ENCODE assay signal across 8 mouse cellular contexts in genomic region chr2:30094208-30094588, GRCm38 (mm10). TPM values are rescaled to one million over a fixed set of nuclear protein-coding genes. Genes with fewer than 3 reads are reported as not detected.
DNase-seq lines count a peak whose midpoint lies in the region; ATAC-seq and TF ChIP-seq lines count a peak whose summit lies in the region.

No protein-coding gene starts in this region.

- no peaks in the 10 kb centered on the region for H3K27me3 ChIP-seq in spleen, adult 2 months (ENCODE audit: control insufficient read depth, insufficient read depth, low read length)
- H3K27me3 ChIP-seq in hindbrain, embryonic 16.5 days (replicated peaks; ENCODE audit: control insufficient read depth, insufficient read depth, low read length): no peaks in the 10 kb centered on the region
- no peaks in the 10 kb centered on the region for H3K27me3 ChIP-seq in myocyte (ENCODE audit: control insufficient read depth, insufficient read depth, insufficient read length)

- H3K4me2 ChIP-seq in hindbrain, embryonic 16.5 days (ENCODE audit: low read length): peak overlapping the region; percentile 92
- peak overlapping the region; percentile 76 for H3K4me2 ChIP-seq in myocyte (ENCODE audit: low read depth)

- peak overlapping the region; percentile 88 for H3K4me3 ChIP-seq in gastrocnemius, adult 2 months
- H3K4me3 ChIP-seq in spleen, adult 2 months (ENCODE audit: extremely low read depth, insufficient read depth, insufficient read length): peak overlapping the region; percentile 96
- H3K4me3 ChIP-seq in hindbrain, embryonic 16.5 days (ENCODE audit: low read length): peak overlapping the region; percentile 56
- peak overlapping the region; percentile 46 for H3K4me3 ChIP-seq in myocyte

- WGBS in spleen, adult 2 months: under 1% methylated on average over 13 of the region's 13 CpGs
- 3% methylated on average over 13 of the region's 13 CpGs for WGBS in hindbrain, embryonic 16.5 days

- peak overlapping the region; percentile 83 for H3K27ac ChIP-seq in gastrocnemius, adult 2 months
- peak overlapping the region; percentile 75 for H3K27ac ChIP-seq in spleen, adult 2 months (ENCODE audit: insufficient read depth, low read length)
- peak overlapping the region; percentile 58; the same call in 1 of the 2 replicates for H3K27ac ChIP-seq in hindbrain, embryonic 16.5 days (ENCODE audit: low read depth, low read length)

- ATAC-seq in hindbrain, embryonic 16.5 days: no peak

- H3ac ChIP-seq in myocyte (ENCODE audit: control insufficient read depth, insufficient read length): peak overlapping the region; percentile 56

- peaks cover 19% of the 10 kb centered on the region for H3K36me3 ChIP-seq in spleen, adult 2 months (ENCODE audit: control insufficient read depth, insufficient read depth, low read length)
- peaks cover 15% of the 10 kb centered on the region for H3K36me3 ChIP-seq in hindbrain, embryonic 16.5 days (ENCODE audit: control insufficient read depth, insufficient read depth, low read length)
- no peaks in the 10 kb centered on the region for H3K36me3 ChIP-seq in myocyte (ENCODE audit: control insufficient read depth, insufficient read depth)

- peaks cover 11% of the 10 kb centered on the region for H3K79me2 ChIP-seq in myocyte (ENCODE audit: control insufficient read depth, insufficient read depth)

- H3K9me3 ChIP-seq in hindbrain, embryonic 16.5 days (ENCODE audit: control insufficient read depth, low read length): no peaks in the 10 kb centered on the region

- peak overlapping the region; percentile 71 for H3K9ac ChIP-seq in hindbrain, embryonic 16.5 days (ENCODE audit: low read depth, low read length)

- H3K4me1 ChIP-seq in spleen, adult 2 months (ENCODE audit: control insufficient read depth, insufficient read depth, insufficient read length): peaks cover 7% of the 10 kb centered on the region; the same call in 1 of the 2 replicates
- H3K4me1 ChIP-seq in hindbrain, embryonic 16.5 days (ENCODE audit: control insufficient read depth, insufficient read depth, low read depth, low read length): peaks cover 9% of the 10 kb centered on the region

- no peak for TF ChIP-seq POLR2A in spleen, adult 2 months (IDR thresholded peaks at IDR 0.05; ENCODE audit: low read depth, low read length)
- TF ChIP-seq POLR2A in myocyte (IDR thresholded peaks at IDR 0.05; ENCODE audit: insufficient read length, low read depth): no peak

- intact Hi-C loops in gastrocnemius, adult 2 months (cut with DNase I): no loop called here

- DNase-seq in gastrocnemius, adult 2 months: no peak
- DNase-seq in gastrocnemius, postnatal 4 days (ENCODE audit: low spot score in 2 of 2): no peak
- no peak for DNase-seq in spleen, adult 2 months (ENCODE audit: low read depth in 1 of 2, low spot score in 2 of 2)
- DNase-seq in spleen, postnatal 10 days (ENCODE audit: low spot score in 2 of 2): no peak
- no peak for DNase-seq in right cerebral cortex, postnatal 36 days (ENCODE audit: low spot score in 2 of 2)
- DNase-seq in layer of hippocampus, adult 9-11 months: no peak

- no peak for TF ChIP-seq CTCF in gastrocnemius, adult 2 months (IDR thresholded peaks at IDR 0.05)
- TF ChIP-seq CTCF in spleen, adult 2 months (IDR thresholded peaks at IDR 0.05; ENCODE audit: extremely low read depth, insufficient read depth, insufficient read length, insufficient replicate concordance): no peak

TF ChIP-seq in myocyte, 11 proteins besides CTCF, POLR2A, EP300 and RAD21:
- TF ChIP-seq E2F4 (IDR thresholded peaks at IDR 0.05; ENCODE audit: insufficient read depth): no peak
- TF ChIP-seq POLR2AphosphoS2 (IDR thresholded peaks at IDR 0.05; ENCODE audit: insufficient read length, low read depth): no peak
- no peak for TF ChIP-seq MAX (IDR thresholded peaks at IDR 0.05; ENCODE audit: low read depth)
- TF ChIP-seq TCF12 (IDR thresholded peaks at IDR 0.05; ENCODE audit: insufficient read depth, poor library complexity, severe bottlenecking): no peak
- no peak for TF ChIP-seq USF1 (IDR thresholded peaks at IDR 0.05; ENCODE audit: low read depth)
- TF ChIP-seq TCF3 (IDR thresholded peaks at IDR 0.05; ENCODE audit: insufficient read length, low read depth): no peak
- TF ChIP-seq MYOD1 (IDR thresholded peaks at IDR 0.05; ENCODE audit: control insufficient read depth in 1 of 3, insufficient read length in 2 of 3, low read depth in 2 of 3): no peak
- no peak for TF ChIP-seq CEBPB (IDR thresholded peaks at IDR 0.05; ENCODE audit: insufficient read depth, poor library complexity, severe bottlenecking)
- TF ChIP-seq MYOG (IDR thresholded peaks at IDR 0.05; ENCODE audit: control insufficient read depth in 1 of 3, insufficient read depth in 1 of 3, insufficient read length in 2 of 3, low read depth in 2 of 3): no peak
- no peak for TF ChIP-seq REST (IDR thresholded peaks at IDR 0.05; ENCODE audit: insufficient read depth, insufficient read length)
- no peak for TF ChIP-seq SRF (IDR thresholded peaks at IDR 0.05; ENCODE audit: control insufficient read depth, insufficient read length, low read depth)

RNA-seq across cellular contexts. Expression of gene Zdhhc12, which starts 0.8 kb away (rescaled TPM):
- total RNA-seq in gastrocnemius, adult 2 months (2021): 1 to 10 TPM; 2.0 to 3.5 TPM
- 1 to 10 TPM; 4.5 to 5.7 TPM for total RNA-seq in gastrocnemius, postnatal 4 days (2021)
- 56.2 and 92.3 TPM in 2 replicates for polyA plus RNA-seq in spleen, adult 2 months (2012; rRNA removed)
- 31.3 and 32.2 TPM in 2 replicates for polyA plus RNA-seq in hindbrain, embryonic 16.5 days (2015; fragmentation: Nextera tagmentation; extraction: Ambion mirVana)
- polyA plus RNA-seq in myocyte (2012; fragmentation: generic; extraction: Trizol): 20.8 TPM

RNA-seq across cellular contexts. Expression of gene Pkn3, which starts 16.7 kb away (rescaled TPM):
- total RNA-seq in gastrocnemius, adult 2 months (2021): 1 to 10 TPM; 3.6 to 4.1 TPM
- 1 to 10 TPM; 8.0 to 9.6 TPM for total RNA-seq in gastrocnemius, postnatal 4 days (2021)
- polyA plus RNA-seq in spleen, adult 2 months (2012; rRNA removed): 4.6 and 4.9 TPM in 2 replicates
- polyA plus RNA-seq in hindbrain, embryonic 16.5 days (2015; fragmentation: Nextera tagmentation; extraction: Ambion mirVana): 1.6 and 2.1 TPM in 2 replicates
- 4.3 TPM for polyA plus RNA-seq in myocyte (2012; fragmentation: generic; extraction: Trizol)

RNA-seq across cellular contexts. Expression of gene Zer1, which starts 30.2 kb away (rescaled TPM):
- 10 to 100 TPM; 23.1 to 25.2 TPM for total RNA-seq in gastrocnemius, adult 2 months (2021)
- total RNA-seq in gastrocnemius, postnatal 4 days (2021): 10 to 100 TPM; 24.6 to 27.1 TPM
- 59.0 and 78.3 TPM in 2 replicates for polyA plus RNA-seq in spleen, adult 2 months (2012; rRNA removed)
- polyA plus RNA-seq in hindbrain, embryonic 16.5 days (2015; fragmentation: Nextera tagmentation; extraction: Ambion mirVana): 10.4 and 11.3 TPM in 2 replicates
- polyA plus RNA-seq in myocyte (2012; fragmentation: generic; extraction: Trizol): 13.1 TPM

RNA-seq across cellular contexts. Expression of gene Set, which starts 37.0 kb away (rescaled TPM):
- 100 to 1,000 TPM in 1 of 2 experiments, 10 to 100 TPM in 1; 93.8 to 110 TPM for total RNA-seq in gastrocnemius, adult 2 months (2021)
- total RNA-seq in gastrocnemius, postnatal 4 days (2021): 100 to 1,000 TPM; 155 to 163 TPM
- polyA plus RNA-seq in spleen, adult 2 months (2012; rRNA removed): 42.2 and 55.0 TPM in 2 replicates
- 284 and 285 TPM in 2 replicates for polyA plus RNA-seq in hindbrain, embryonic 16.5 days (2015; fragmentation: Nextera tagmentation; extraction: Ambion mirVana)
- 118 TPM for polyA plus RNA-seq in myocyte (2012; fragmentation: generic; extraction: Trizol)

RNA-seq across cellular contexts. Expression of gene Tbc1d13, which starts 39.3 kb away (rescaled TPM):
- 10 to 100 TPM; 12.9 to 17.5 TPM for total RNA-seq in gastrocnemius, adult 2 months (2021)
- total RNA-seq in gastrocnemius, postnatal 4 days (2021): 10 to 100 TPM; 24.7 to 26.2 TPM
- polyA plus RNA-seq in spleen, adult 2 months (2012; rRNA removed): 48.5 and 50.9 TPM in 2 replicates
- 8.8 and 10.0 TPM in 2 replicates for polyA plus RNA-seq in hindbrain, embryonic 16.5 days (2015; fragmentation: Nextera tagmentation; extraction: Ambion mirVana)
- 25.8 TPM for polyA plus RNA-seq in myocyte (2012; fragmentation: generic; extraction: Trizol)

Comparison
In these comparisons a context has a peak if more than half of its experiments do, and no peak if none do; other contexts are left out.
1. H3K4me3 ChIP-seq: peak in every context shown above with its lines; median percentile 96 in spleen, adult 2 months; 88 in gastrocnemius, adult 2 months; 56 in hindbrain, embryonic 16.5 days; 46 in myocyte.